Mouse (Mus musculus) CD4-positive helper T cell, adult 2 months (primary cell): ENCODE data around the gene Snrnp25.

Experiments used
- DNase-seq: peaks from one replicate; pipeline ENCODE4 v3.0.0-alpha.2; 2012; ENCODE audit warnings: low read depth, missing footprints, low spot score

The Snrnp25 gene

GRCm38 (mm10) chr11:32244064-32244463 is 38.8 kb downstream of the Snrnp25 start:
- no peak for DNase-seq

GRCm38 (mm10) chr11:32244617-32245016 is 39.4 kb downstream of the Snrnp25 start:
- no peak for DNase-seq

GRCm38 (mm10) chr11:32245614-32246013 is 40.4 kb downstream of the Snrnp25 start:
- DNase-seq = no peak

GRCm38 (mm10) chr11:32247068-32247467 is 41.9 kb downstream of the Snrnp25 start:
- no peak for DNase-seq

- DNase-seq = no peak
Observed at GRCm38 (mm10) chr11:32248350-32248749, 43.1 kb downstream of the Snrnp25 start.

- DNase-seq = no peak
Observed at GRCm38 (mm10) chr11:32250880-32251763, 45.9 kb downstream of the Snrnp25 start.

GRCm38 (mm10) chr11:32253121-32253520 is 47.9 kb downstream of the Snrnp25 start:
- no peak for DNase-seq

GRCm38 (mm10) chr11:32256146-32256545 is 50.9 kb downstream of the Snrnp25 start:
- no peak for DNase-seq

- DNase-seq = no peak
Observed at GRCm38 (mm10) chr11:32256566-32256965, 51.4 kb downstream of the Snrnp25 start.
